Mouse (Mus musculus): ENCODE data around the gene Cubn.

DNA sequence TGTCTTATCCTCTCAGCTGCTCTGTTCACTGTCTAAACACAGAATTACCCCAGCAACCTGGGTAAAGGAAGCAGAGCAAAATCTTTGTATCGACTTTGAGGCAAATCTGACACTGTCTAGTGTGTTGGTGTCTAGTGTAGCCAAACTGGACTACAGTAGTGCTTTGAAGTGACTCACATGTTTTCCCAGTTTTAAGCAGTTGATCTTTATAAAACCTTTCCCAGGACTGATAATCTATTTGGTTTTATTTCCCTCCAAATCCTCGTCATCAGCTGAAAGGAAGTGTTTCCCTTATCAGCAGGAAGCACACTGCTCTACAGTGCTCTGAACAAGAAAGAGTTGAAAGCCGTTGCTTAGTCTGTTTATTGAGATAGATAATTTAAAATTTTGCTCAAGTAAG lies 100.6 kb downstream of the Cubn start:
- TF ChIP-seq CTCF (IDR thresholded peaks at IDR 0.05; ENCODE audit: low read depth) (no peak), EP300 (optimal IDR thresholded peaks at IDR 0.05) (no peak)
